Mouse (Mus musculus) liver, embryonic 16.5 days (tissue): ENCODE measurements around the gene Timm44. TPM values are rescaled to one million over a fixed set of nuclear protein-coding genes. Genes with fewer than 3 reads are reported as not detected.
"Not testable (repeated sequence)": the region's sequence is repeated elsewhere in the genome, so short reads cannot be mapped to it uniquely, and the experiment has no call there.

ENCODE experiments used
- ATAC-seq: fragments of 200-750 bp; cut with Nextera tagmentation; 2 replicates; pipeline ENCODE4 v1.8.0; 2017; ENCODE audit warnings: low read depth, mild to moderate bottlenecking, moderate number of reproducible peaks, moderate library complexity
- H3K27ac ChIP-seq: fragments of 300-500 bp; sonication (generic); 2 replicates; pipeline ENCODE4 v1.5.1; 2014; ENCODE audit warnings: mild to moderate bottlenecking, low read length
- H3K27me3 ChIP-seq: fragments of 300-500 bp; sonication (generic); 2 replicates; pipeline ENCODE4 v1.6.1; 2014; ENCODE audit warnings: low read depth, low read length, mixed read lengths; ENCODE audit not compliant: control insufficient read depth, insufficient read depth
- H3K36me3 ChIP-seq: fragments of 300-500 bp; sonication (generic); 2 replicates; pipeline ENCODE4 v1.6.1; 2014; ENCODE audit warnings: mild to moderate bottlenecking; ENCODE audit not compliant: control insufficient read depth, insufficient read depth
- H3K4me1 ChIP-seq: fragments of 300-500 bp; sonication (generic); 2 replicates; pipeline ENCODE4 v1.6.1; 2014; ENCODE audit warnings: low read depth, low read length, mixed read lengths; ENCODE audit not compliant: control insufficient read depth
- H3K4me2 ChIP-seq: fragments of 300-500 bp; sonication (generic); 2 replicates; pipeline ENCODE4 v1.6.1; 2014; ENCODE audit warnings: low read depth, low read length, mixed read lengths
- H3K4me3 ChIP-seq: fragments of 300-500 bp; sonication (generic); 2 replicates; pipeline ENCODE4 v1.5.1; 2014; ENCODE audit warnings: low read depth, mild to moderate bottlenecking, low read length
- H3K9ac ChIP-seq: fragments of 300-500 bp; sonication (generic); 2 replicates; pipeline ENCODE4 v1.6.1; 2014; ENCODE audit warnings: low read depth, low read length
- H3K9me3 ChIP-seq: fragments of 300-500 bp; sonication (generic); replicated peaks from 2 replicates; pipeline ENCODE4 v1.6.1; 2016; ENCODE audit warnings: low read length; ENCODE audit not compliant: control insufficient read depth
- WGBS: fragments of 180-500 bp; shearing (Covaris S2); extraction: QIAGEN DNeasy Blood & Tissue Kit; methylation state at CpG from one replicate; pipeline ENCODE4 v1.1.7; 2014; ENCODE audit not compliant: insufficient replicate concordance; 5-methylcytosine and 5-hydroxymethylcytosine counted together
- polyA plus RNA-seq: library from polyadenylated mRNA; unstranded; fragments of >200 nt; fragmentation: Nextera tagmentation; extraction: Ambion mirVana; gene quantifications from 2 replicates; pipeline ENCODE4 v1.2.1, GENCODE M21; 2015

Gene Timm44
- polyA plus RNA-seq, 1 experiment from 2014 or later, result 30.0 TPM

DNA sequence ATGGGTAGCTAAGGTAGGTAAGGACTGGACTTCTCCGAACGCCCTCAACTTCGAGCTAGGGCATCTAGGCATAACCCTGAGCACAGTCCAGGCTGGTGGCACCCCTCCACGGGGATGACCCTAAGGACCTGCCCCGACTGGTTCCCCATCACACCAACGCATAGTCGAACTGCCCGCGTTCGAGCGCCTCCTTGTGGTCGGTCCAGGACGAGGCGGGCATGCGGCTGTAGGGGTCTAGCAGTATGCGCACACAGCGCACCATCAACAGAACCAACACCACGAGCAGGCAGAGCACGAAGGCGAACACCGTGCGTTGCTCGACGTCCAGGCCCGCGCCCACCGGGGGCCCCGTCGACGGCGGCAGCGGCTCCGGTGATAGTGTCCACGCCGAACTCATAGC lies 17.5 kb downstream of the Timm44 start:
- H3K9me3 ChIP-seq, result no peaks in the 10 kb centered on the region
- no peak overlapping the region for H3K27ac ChIP-seq
- peaks cover 5% of the 10 kb centered on the region for H3K36me3 ChIP-seq
- no peaks in the 10 kb centered on the region for H3K27me3 ChIP-seq
- peak; percentile 37 for ATAC-seq
- H3K4me2 ChIP-seq, result peak overlapping the region; percentile 100
- H3K4me1 ChIP-seq, result peaks cover 22% of the 10 kb centered on the region
- 2% methylated on average over 35 of the region's 35 CpGs for WGBS
- peak overlapping the region; percentile 60 for H3K9ac ChIP-seq
- peak overlapping the region; percentile 67 for H3K4me3 ChIP-seq

DNA sequence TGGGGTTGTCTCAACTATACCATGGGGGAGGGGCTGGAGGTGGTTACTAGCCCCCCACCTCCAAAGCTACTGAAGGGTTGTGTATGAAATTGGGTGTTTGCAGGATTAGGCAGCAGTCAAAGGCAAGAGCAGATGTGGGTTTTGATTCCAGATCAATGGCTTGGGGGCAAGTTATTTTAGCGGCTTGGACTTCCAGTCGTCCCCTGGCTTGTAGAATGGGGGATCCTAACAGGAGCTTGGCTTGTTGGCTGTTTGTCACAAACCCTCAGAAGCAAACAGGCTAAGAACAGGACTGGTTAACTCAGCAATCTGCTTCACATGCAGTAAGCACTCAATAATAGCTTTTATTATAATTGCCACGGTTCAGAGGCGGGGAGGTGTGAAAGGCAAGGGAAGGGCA lies 18.4 kb downstream of the Timm44 start:
- no peak overlapping the region for H3K27ac ChIP-seq
- H3K9me3 ChIP-seq, result no peaks in the 10 kb centered on the region
- no peak overlapping the region for H3K4me3 ChIP-seq
- ATAC-seq, result no peak
- no peak overlapping the region for H3K4me2 ChIP-seq
- H3K9ac ChIP-seq, result no peak overlapping the region
- 86% methylated on average over 4 of the region's 4 CpGs for WGBS
- no peaks in the 10 kb centered on the region for H3K27me3 ChIP-seq
- H3K36me3 ChIP-seq, result peaks cover 5% of the 10 kb centered on the region
- H3K4me1 ChIP-seq, result peaks cover 26% of the 10 kb centered on the region

DNA sequence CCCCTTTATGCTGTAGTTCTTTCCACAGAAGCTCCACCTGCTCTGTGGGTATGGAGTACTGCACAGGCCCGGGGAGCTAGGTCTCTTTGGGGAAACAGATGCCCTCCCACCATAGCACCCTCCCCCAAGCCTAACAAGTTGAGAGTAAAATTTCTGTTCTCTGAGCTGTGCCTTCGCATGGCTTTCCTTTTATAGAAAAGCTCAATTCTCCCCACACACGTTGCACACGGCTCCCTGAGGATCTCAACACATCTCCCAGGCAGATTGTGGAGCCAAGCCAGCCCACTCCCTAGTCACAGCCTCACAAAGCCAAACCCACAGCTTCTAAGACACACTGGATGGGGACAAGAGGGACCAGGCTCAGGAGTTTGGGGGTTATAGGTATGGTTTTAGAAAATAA lies 18.8 kb downstream of the Timm44 start:
- no peak for ATAC-seq
- Histone ChIP-seq H3K4me2 (no peak overlapping the region), H3K36me3 (peaks cover 3% of the 10 kb centered on the region), H3K9me3 (no peaks in the 10 kb centered on the region), H3K27me3 (no peaks in the 10 kb centered on the region), H3K4me3 (no peak overlapping the region), H3K9ac (no peak overlapping the region), H3K27ac (no peak overlapping the region), H3K4me1 (peaks cover 29% of the 10 kb centered on the region)
- 66% methylated on average over 4 of the region's 4 CpGs for WGBS

DNA sequence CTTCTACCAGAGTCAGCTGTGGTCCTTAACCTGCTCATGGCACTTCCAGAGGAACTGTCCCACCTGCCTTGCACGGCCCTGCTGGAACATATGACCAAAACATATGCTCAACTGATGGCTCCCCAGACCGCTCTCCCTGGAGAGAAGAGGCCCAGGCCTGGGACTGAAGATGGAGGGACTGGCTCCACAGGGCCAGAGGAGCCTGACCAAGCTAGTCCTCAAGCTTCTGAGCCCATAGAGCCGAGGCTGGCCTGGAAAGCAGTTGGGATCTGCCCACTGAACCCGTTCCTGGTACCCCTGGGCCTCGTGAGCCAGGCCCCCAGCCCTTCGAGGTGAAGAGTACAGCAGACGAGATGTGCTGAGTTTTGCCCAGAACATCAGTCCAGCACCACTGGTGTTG lies 20.2 kb downstream of the Timm44 start:
- not testable (repeated sequence) for ATAC-seq, H3K27ac ChIP-seq, H3K36me3 ChIP-seq, H3K9me3 ChIP-seq, H3K4me2 ChIP-seq, H3K4me3 ChIP-seq, H3K9ac ChIP-seq, H3K27me3 ChIP-seq
- peaks cover 29% of the 10 kb centered on the region for H3K4me1 ChIP-seq
- WGBS, result 69% methylated on average over 7 of the region's 7 CpGs

GRCm38 (mm10) chr8:4254001-4254400 lies 21.7 kb downstream of the Timm44 start:
- 80% methylated on average over 6 of the region's 6 CpGs for WGBS
- Histone ChIP-seq H3K9me3 (no peaks in the 10 kb centered on the region), H3K9ac (0 out of 2 replicates have a peak overlapping the region, but pooled peaks have one; percentile 14), H3K4me1 (peaks cover 26% of the 10 kb centered on the region), H3K4me2 (peak overlapping the region; percentile 92), H3K27me3 (no peaks in the 10 kb centered on the region), H3K27ac (no peak overlapping the region), H3K36me3 (peaks cover 3% of the 10 kb centered on the region; the same call in 1 of the 2 replicates), H3K4me3 (peak overlapping the region; percentile 98; the same call in 1 of the 2 replicates)
- ATAC-seq, result no peak

DNA sequence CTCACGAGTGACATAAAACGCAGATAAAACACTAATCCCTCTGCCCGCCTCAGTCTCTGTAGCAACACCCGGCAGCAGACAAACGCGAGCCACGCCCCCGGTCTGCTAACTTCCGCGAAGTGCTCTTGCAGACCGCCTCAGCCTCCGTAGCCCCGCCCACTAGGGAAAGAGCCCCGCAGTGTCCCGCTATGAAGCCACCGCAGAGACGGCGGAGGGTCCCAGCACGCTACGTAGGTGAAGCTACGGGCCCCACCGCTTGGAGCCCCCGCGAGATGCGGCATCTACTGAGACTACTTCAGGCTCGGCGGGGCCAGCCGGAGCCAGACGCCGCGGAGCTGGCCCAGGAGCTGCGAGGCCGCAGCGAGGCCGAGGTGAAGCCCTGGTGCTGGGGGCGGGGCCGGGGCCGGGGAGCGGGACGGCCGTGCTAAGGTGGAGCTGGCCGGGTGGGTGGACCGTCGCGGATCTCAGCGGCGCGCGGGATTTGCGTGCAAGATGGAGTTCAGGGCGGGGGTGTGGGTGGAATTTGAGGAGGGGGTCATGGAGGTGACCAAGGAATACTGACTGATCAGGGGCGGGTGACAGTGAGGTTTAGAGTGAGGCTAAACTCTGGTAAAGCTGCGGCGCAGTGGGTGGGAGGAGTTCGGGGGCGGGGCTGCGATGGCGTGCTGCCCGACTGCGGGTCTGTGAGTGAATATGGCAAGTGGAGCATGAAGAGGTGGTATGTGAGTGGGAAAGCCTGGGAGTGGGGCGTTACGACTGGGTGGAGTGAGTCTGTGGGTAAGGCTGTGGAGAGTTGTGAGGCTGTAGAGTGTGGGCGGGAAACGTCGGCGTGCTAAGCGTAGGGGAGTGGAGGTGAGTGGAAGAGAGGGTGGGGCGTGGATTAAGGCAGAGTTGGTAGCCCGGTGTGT lies 22.5 kb downstream of the Timm44 start, which contains the start of gene Snapc2:
Gene Snapc2 (plus strand): TSS at position 147 of the 908 bp plus-strand sequence.
- under 1% methylated on average over 69 of the region's 69 CpGs for WGBS
- peak within 1 kb of the TSS; percentile 86 for H3K27ac ChIP-seq
- ATAC-seq, result peak; percentile 93

GRCm38 (mm10) chr8:4252116-4252760 lies 23.5 kb downstream of the Timm44 start:
- H3K4me3 ChIP-seq, result peak overlapping the region; percentile 98
- H3K27me3 ChIP-seq, result no peaks in the 10 kb centered on the region
- no peak for ATAC-seq
- H3K36me3 ChIP-seq, result peaks cover 3% of the 10 kb centered on the region; the same call in 1 of the 2 replicates
- H3K9ac ChIP-seq, result peak overlapping the region; percentile 97
- no peaks in the 10 kb centered on the region for H3K9me3 ChIP-seq
- H3K27ac ChIP-seq, result 0 out of 2 replicates have a peak overlapping the region, but pooled peaks have one; percentile 12
- H3K4me1 ChIP-seq, result peaks cover 17% of the 10 kb centered on the region
- H3K4me2 ChIP-seq, result peak overlapping the region; percentile 92
- 33% methylated on average over 8 of the region's 8 CpGs for WGBS

More for the DNA sequence above, 22.5 kb downstream of the Timm44 start, which contains the start of gene Snapc2:
- peak within 1 kb of the TSS; percentile 92 for H3K4me2 ChIP-seq
- H3K36me3 ChIP-seq, result peaks cover 3% of the 10 kb centered on the region; the same call in 1 of the 2 replicates
- no peaks in the 10 kb centered on the region for H3K9me3 ChIP-seq
- peak within 1 kb of the TSS; percentile 97 for H3K9ac ChIP-seq
- peaks cover 17% of the 10 kb centered on the region for H3K4me1 ChIP-seq
- peak within 1 kb of the TSS; percentile 98 for H3K4me3 ChIP-seq
- H3K27me3 ChIP-seq, result no peaks in the 10 kb centered on the region

GRCm38 (mm10) chr8:4250306-4250970 lies 25.3 kb downstream of the Timm44 start:
- 39% methylated on average over 26 of the region's 26 CpGs for WGBS
- no peaks in the 10 kb centered on the region for H3K9me3 ChIP-seq
- H3K36me3 ChIP-seq, result peaks cover 11% of the 10 kb centered on the region
- H3K4me1 ChIP-seq, result peaks cover 19% of the 10 kb centered on the region
- ATAC-seq, result no peak
- no peak overlapping the region for H3K9ac ChIP-seq
- H3K4me3 ChIP-seq, result no peak overlapping the region
- no peak overlapping the region for H3K27ac ChIP-seq
- H3K27me3 ChIP-seq, result no peaks in the 10 kb centered on the region
- H3K4me2 ChIP-seq, result no peak overlapping the region
